Mouse (Mus musculus): ENCODE measurements around the gene Fcer2a.

The Fcer2a gene

DNA sequence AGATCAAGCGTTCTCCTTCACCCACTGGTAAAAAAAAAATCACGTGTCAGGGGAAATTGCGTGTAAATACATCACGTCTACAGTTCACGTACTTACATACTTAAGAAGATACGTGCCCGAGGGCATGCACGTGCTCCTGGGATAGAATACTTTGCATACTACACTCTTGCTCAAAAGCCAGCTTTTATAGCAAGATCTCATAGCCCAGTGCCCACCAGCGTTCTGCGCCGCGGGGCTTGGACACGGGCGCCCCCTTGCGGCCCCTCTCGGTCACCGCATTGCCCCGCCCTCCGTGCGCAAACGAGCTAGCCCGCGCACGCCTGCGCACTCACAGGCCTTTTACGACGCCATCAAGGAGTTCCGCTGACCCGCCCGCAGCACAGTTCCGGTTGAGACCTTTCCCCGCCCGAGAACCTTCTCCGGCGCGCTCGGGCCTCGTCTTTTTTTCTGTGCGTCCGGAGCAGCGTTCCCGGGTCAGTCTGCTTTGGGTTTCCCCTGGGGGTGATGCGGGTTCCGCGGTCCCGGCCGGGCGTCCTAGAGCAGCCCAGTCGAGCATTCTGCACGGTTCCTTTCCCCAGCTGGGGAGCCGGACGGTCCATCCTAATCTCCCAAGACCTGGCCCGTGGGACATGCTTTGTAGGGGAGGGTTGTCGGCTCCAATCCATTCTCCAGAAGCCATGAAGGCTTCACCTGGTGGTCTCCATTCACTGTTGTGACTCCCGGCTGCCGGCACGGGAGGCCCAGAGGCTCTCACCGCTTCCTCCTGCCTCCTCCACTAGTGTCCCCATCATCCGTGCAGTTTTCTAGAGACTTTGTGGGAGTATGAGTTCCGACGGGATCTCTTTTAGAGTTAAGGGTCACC is 17.6 kb downstream of the Fcer2a start, which contains the start of gene Trappc5:
TSS of gene Trappc5 (plus strand) at position 169 of the 862 bp plus-strand sequence.
- DNase-seq (ENCODE audit: low spot score): peak; percentile 95

DNA sequence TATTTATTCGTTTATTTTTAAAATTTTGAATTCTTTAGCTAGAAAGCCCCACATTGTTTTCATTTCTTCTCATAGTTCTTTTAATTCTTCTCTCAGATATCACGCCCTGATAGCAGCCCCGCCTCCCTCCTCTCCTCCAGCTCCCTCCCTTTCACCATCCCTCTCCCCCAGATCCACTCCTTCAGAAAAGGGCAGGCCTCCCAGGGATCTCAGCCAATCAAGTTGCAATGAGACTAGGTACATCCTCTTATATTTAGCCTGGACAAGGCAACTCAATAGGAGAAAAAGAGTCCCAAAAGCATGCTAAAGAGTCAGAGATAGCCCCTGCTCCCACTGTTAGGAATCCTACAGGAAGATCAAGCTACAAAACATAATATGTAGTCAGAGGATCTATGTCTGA is 19.3 kb downstream of the Fcer2a start:
- no peak for DNase-seq (ENCODE audit: low spot score)

DNA sequence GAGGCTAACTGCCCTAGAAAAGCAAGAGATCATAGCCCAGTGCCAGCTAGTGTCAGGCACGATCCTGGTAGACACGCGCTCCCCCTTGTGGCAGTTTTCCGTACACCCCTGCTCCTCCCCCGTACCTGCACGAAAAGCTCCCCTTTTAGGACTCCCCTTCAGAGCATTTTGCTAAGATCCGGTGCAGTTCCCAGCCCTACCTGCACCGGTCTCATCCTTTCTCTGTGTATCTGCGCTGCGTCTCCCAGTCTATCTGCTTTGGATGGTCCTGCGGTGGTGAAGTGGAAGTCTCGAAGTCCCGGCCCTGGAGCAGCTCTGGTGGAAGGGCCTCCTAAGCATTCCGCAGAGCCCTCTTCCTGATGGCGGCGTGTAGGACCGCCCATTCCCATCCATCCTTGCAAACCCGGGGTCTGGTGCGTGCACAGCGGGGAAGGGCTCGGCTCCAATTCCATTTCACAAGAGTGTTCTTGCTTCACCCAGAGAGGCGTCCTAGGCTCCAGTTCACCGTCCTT is 21.9 kb downstream of the Fcer2a start, which contains the start of gene Fcor:
TSS of gene Fcor (minus strand) at position 383 of the 512 bp plus-strand sequence.
- peak; percentile 90 for DNase-seq (ENCODE audit: low spot score)

DNA sequence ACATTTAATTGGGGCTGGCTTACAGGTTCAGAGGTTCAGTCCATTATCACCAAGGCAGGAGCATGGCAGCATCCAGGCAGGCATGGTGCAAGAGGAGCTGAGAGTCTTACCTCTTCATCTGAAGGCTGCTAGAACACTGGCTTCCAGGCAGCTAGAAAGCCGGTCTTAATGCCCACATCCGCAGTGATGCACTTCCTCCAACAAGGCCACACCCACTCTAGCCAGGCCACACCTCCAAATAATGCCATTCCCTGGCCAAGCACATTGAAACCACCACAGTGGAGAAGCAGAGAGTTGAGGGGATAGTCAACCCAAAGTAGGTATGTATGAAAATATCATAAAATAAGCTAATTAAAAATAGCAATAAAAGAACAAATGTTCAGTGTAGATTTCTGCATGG is 23.6 kb downstream of the Fcer2a start:
- DNase-seq (ENCODE audit: low spot score): no peak

DNA sequence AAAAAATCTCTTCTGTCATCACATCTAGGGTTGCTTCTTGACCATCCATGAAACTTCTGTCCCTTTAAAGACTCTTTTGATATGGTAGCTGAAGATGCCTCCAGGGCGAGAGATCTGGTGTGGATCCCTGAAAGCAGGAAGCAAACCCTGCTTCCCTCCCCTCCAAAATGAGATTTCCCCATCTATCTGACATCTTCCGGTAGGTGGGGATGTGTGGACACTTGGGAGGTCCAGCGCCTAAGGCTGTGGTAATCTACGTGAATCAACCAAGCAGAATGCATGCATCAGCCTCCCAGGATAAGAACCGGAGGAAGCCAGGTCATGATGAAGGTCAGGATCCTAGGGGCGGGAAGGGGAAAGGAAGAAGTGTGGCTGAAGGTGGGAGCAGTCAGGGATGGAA is 28.5 kb downstream of the Fcer2a start, which contains the start of gene Mcemp1:
TSS of gene Mcemp1 (plus strand) at position 248 of the 400 bp plus-strand sequence.
- no peak for DNase-seq (ENCODE audit: low spot score)

DNA sequence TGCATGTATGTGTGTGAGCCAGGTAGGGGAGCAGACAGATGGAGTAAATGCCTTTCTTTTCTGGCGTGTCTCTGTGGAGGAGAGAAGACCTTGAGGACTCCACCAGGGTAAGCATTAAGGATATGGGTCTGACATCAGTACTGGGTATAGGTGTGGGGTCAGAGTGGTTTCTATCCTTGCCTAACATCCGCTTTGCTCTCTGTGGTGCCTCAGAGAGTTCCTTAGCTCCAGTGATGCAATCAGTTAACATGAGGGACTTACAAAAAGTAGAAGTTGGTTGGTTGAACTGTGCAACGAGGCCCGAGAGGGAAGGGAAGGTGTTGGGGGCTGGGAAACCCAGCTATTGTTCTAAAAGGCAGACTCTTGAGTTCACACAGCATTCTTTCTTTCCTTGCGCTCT is 29.6 kb downstream of the Fcer2a start:
- DNase-seq (ENCODE audit: low spot score): no peak

DNA sequence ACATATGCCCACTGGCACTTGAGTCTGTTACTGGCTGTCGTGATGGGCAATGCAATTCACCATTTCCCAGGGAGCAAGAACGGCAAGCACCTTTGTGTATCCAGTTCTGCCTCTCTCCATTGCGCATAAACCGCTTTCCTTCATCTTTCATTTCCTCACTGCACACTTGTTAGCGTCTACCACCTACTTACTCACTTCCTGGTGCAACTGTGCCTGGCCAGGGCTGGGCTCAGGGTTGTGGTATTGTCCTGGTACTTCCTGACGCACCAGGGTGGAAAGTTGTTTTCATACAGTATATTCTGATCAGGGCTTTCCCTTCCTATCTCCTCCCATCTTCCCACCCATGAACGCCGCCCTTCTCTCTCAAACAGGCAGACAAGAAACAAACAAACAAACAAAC is 33.1 kb downstream of the Fcer2a start:
- no peak for DNase-seq (ENCODE audit: low spot score)

DNA sequence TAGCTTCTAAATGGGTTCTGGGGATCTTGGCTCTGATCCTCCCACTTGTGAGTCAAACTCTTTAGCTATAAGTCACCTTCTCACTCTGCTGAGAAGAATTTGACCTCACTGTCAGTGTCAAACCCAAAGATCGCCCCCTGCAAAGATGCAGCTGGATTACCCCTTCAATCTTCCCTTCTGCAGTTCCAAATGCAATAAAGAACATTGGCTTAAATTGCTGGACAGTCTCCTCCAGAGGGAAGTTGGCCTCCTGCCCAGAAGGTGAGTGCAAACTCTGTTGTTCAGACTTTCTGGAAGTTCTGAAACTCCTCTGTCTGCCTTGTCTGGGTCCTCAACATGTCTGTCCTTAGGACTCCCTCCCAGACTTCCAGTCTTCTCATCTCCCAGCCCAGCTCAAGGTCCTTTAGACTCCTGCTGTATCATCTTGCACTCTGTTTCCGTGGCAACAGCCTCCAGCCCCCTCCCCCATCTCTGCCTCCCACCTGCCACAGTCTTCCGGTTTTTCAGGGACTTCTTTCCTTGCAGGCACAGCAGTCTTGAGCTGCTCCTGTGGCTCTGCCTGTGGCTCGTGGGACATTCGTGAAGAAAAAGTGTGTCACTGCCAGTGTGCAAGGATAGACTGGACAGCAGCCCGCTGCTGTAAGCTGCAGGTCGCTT is 37.1 kb downstream of the Fcer2a start:
- peak; percentile 58 for DNase-seq (ENCODE audit: low spot score)

DNA sequence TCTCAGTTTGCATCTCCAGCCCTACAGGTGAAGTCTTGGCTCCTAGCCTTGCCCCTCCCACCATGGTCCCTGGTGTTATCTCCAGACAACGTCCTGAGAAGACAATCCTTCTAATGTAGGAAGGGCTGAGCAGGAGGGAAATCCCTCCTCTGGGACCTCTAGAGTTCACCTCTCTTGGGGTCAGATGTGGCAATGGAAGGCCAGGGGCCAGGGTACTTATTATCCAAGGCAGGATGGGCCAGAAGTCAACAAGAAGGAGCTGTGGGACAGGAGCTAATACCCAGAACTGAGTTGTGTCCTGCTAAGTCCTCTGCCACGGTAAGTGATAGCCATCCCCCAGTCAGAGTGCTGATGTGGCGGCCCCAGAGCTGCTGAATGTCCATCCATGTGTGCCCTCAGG is 38.4 kb downstream of the Fcer2a start, which contains the start of gene Retn:
TSS of gene Retn (plus strand) at position 245 of the 400 bp plus-strand sequence.
- DNase-seq (ENCODE audit: low spot score): no peak

DNA sequence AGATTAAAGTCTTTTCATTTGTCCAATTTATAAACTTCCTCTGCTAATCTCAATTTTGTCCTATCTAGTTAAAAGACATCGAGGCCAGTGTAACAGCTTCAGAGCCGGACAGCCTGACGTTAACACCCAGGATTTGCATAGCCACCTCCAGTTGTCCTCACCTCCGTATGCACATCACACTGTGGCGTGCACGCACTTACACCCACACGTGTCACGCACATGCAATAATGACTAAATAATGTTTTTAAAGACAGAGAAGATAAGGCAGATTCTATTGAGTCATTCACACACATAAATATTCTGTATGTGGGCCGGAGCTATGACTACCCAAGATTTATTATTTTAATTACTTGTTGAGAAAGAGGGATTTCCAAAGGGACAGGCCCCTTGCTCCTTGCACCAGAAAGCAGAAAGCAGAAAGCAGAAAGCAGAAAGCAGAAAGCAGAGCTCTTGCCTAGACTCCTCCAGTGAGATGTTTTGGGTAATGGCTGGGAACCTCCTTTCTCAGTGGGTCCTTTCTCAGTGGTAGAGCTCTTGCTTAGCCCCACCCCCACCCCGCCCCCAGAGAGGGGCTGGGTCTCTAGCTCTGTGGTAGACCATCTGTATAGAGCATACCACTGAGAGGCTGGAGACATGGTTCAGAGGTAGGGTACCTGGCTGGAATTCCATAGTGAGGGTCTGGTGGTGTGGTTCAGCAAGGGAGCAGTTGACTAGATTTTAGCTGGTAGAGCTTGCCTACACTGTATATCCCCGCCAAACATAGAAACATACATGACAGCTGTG is 39.1 kb downstream of the Fcer2a start:
- no peak for DNase-seq (ENCODE audit: low spot score)

DNA sequence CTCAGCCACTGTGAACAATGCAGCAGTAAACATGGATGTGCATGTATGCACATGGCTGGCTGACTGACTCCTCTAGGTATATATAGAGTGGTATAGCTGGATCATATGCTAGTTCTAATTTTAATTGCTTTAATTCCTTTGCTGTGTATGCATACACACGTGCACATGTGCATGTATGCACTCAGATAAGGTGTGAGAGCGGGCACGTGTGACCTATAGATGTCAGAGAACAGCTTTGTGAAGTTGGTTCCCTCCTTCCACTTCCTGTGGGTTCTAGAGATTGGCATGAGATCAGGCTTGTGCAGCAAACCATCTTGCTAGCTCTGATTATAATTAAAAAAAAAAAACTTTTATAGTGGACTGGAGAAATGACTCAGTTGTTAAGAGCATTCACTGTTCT is 41.1 kb downstream of the Fcer2a start:
- no peak for DNase-seq (ENCODE audit: low spot score)

DNA sequence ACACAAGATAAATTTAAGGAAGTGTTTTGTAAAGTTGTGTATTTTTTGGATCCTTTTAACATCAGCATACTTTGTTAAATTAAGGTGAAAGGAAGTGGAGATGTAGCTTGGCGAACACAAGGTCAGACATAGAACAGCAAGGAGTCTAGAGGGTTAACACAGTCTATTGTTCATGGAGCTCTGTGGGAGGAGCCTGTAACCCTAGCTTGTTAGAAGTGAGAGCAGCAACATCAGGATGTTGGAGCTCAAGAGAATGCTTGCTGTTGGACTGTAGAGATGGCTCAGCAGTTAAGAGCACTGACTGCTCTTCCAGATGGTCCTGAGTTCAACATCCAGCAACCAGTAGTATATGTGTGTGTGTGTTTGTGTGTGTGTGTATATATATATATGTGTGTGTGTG is 45.0 kb downstream of the Fcer2a start:
- no peak for DNase-seq (ENCODE audit: low spot score)

DNA sequence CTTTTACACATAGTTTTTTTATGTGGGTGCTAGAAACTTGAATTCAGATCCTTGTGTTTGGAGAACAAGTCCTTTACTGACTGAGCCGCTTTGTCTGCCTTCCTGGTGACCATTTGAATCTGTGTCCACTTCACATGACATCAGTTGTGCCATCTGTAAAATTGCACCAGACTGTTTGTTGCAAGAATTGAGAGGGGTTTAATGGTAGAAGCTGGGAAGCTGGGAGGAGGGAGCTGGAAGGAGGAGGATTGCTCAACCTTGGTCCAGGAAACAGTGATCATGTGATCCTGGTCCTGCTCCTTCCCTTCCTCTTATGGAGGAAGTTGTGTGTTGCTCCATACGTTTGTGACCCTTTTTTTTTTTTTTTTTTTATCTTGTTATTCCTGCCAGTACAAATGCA is 45.7 kb downstream of the Fcer2a start:
- no peak for DNase-seq (ENCODE audit: low spot score)

DNA sequence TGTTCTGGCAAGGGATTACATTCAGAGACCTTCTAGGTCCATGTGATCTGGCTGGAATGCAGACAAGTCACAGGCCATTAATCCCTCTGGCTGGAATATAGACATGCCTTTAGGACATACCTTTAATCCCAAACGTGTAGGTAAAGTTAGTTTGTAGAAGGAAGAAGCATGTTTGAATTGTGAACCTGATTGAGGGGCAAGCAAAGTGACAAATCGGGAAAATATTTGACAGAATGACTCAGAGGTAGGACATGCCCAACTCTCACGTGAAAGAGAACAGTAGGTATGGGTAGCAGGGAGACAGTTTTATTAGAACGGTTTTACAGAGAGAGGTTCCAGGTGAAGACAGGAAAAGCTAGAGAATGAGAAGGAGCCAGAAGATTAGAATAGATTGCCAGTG is 46.4 kb downstream of the Fcer2a start:
- no peak for DNase-seq (ENCODE audit: low spot score)

DNA sequence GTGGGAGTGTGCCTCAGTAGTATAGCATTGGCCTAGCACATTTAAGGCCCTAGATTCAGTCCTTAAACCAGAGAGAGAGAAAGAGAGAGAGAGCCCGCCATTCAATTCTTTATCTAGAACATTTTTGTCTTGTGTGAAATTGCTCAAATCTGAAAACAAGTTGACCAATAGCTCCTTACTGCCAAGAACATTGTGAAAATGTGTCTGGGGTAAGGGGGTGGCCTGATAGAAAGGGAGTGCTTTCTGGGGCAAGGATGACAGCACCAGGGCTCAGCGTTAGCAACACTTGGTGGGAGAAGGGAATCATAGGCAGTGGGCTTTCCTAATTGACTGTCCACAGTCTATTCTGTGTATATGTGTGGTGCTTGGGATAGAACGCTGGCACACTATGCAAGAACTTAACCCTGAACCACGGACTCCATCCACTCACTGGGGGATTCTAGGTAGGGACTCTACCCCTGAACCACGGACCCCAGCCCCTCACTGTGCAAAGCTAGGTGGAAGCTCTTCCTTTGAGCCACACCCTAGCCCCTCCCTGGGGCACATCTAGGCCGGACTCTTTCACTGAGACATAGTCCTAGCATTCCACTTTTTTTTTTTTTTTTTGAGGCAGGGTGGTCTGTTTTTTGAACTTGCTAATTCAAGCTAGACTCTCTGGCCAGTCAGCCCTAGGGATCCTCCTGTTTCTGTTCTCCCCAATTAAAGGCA is 47.0 kb downstream of the Fcer2a start:
- DNase-seq (ENCODE audit: low spot score): no peak

DNA sequence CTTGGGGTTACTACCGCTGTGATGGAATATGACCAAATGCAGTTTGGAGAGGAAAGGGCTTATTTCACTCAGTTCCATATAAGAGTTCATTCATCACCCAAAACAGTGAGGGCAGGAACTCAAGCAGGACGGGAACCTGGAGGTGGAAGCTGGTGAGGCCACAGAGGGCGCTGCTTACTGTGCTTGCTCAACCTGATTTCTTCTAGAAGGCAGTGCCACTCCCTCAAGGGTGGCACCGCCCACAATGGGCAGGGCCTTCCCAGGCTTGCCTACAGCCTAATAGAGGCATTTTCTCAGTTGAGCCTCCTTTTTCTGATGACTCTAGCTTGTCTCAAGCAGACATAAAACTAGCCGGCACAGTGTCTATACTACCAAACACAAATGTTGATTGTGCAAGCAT is 48.2 kb downstream of the Fcer2a start:
- peak; percentile 58 for DNase-seq (ENCODE audit: low spot score)
